Mouse (Mus musculus) liver, embryonic 14.5 days (tissue): ENCODE results near the gene Tmed9. TPM values are rescaled to one million over a fixed set of nuclear protein-coding genes. Genes with fewer than 3 reads are reported as not detected.

Experiments
- ATAC-seq: fragments of 200-750 bp; cut with Nextera tagmentation; 2 replicates; pipeline ENCODE4 v1.8.0; 2017; ENCODE audit warnings: moderate number of reproducible peaks, mild to moderate bottlenecking, moderate library complexity; ENCODE audit not compliant: insufficient read depth
- DNase-seq, 3 experiments: peaks; one replicate each; pipeline ENCODE4 v3.0.0-alpha.2; 2012 to 2013; ENCODE audit warnings: low read depth in 3 of 3, low spot score in 3 of 3
- H3K27ac ChIP-seq: fragments of 300-500 bp; sonication (generic); 2 replicates; pipeline ENCODE4 v1.5.1; 2014; ENCODE audit warnings: moderate library complexity, mild to moderate bottlenecking, control low read depth, inconsistent platforms
- H3K27me3 ChIP-seq: fragments of 300-500 bp; sonication (generic); 2 replicates; pipeline ENCODE4 v1.6.1; 2014; ENCODE audit warnings: mild to moderate bottlenecking, low read length, moderate library complexity; ENCODE audit not compliant: control insufficient read depth, insufficient read depth
- H3K36me3 ChIP-seq: fragments of 300-500 bp; sonication (generic); replicated peaks from 2 replicates; pipeline ENCODE4 v1.6.1; 2014; ENCODE audit warnings: low read depth; ENCODE audit not compliant: control insufficient read depth, insufficient read depth
- H3K4me1 ChIP-seq, 2 experiments: fragments of 200-500 bp in 1 of 2; fragments of 300-500 bp in 1 of 2; sonication (generic) in 1 of 2; replicated peaks; 2 replicates each; pipeline ENCODE4 v1.6.1; 2012 to 2014; ENCODE audit warnings: antibody characterized with exemption in 1 of 2, inconsistent platforms in 1 of 2, low read length in 1 of 2; ENCODE audit not compliant: control insufficient read depth in 2 of 2, insufficient read depth in 2 of 2
- H3K4me2 ChIP-seq: fragments of 300-500 bp; sonication (generic); 2 replicates; pipeline ENCODE4 v1.6.1; 2014; ENCODE audit warnings: low read depth, mild to moderate bottlenecking, control low read depth, moderate library complexity
- H3K4me3 ChIP-seq, 2 experiments: fragments of 200-500 bp in 1 of 2; fragments of 300-500 bp in 1 of 2; sonication (generic) in 1 of 2; 2 replicates each; pipeline ENCODE4 v1.5.1; 2012 to 2014; ENCODE audit warnings: low read depth in 2 of 2, low read length in 2 of 2, mild to moderate bottlenecking in 2 of 2, control low read depth in 1 of 2, inconsistent platforms in 1 of 2, moderate library complexity in 1 of 2; ENCODE audit not compliant: insufficient read depth in 1 of 2
- H3K9ac ChIP-seq: fragments of 300-500 bp; sonication (generic); replicated peaks from 2 replicates; pipeline ENCODE4 v1.6.1; 2014; ENCODE audit warnings: mild to moderate bottlenecking, control low read depth, moderate library complexity
- H3K9me3 ChIP-seq: fragments of 300-500 bp; sonication (generic); 2 replicates; pipeline ENCODE4 v1.6.1; 2016; ENCODE audit warnings: low read length, mixed read lengths; ENCODE audit not compliant: control insufficient read depth
- CTCF ChIP-seq: IDR thresholded peaks from 2 replicates; pipeline ENCODE4 v1.5.1; 2016; ENCODE audit warnings: antibody characterized with exemption, low read depth, control low read depth
- EP300 ChIP-seq: IDR thresholded peaks from 2 replicates; pipeline ENCODE4 v1.6.1; 2016; ENCODE audit warnings: antibody characterized with exemption, low read depth
- WGBS: fragments of 180-500 bp; shearing (Covaris S2); extraction: QIAGEN DNeasy Blood & Tissue Kit; methylation state at CpG from one replicate; pipeline ENCODE4 v1.1.7; 2014; ENCODE audit not compliant: insufficient replicate concordance; 5-methylcytosine and 5-hydroxymethylcytosine counted together
- polyA plus RNA-seq, 2 experiments: library from polyadenylated mRNA; depleted of rRNA in 1 of 2; stranded (reverse) in 1 of 2; unstranded in 1 of 2; fragments of >200 nt; fragmentation: Nextera tagmentation in 1 of 2; extraction: Ambion mirVana in 1 of 2; gene quantifications; 2 replicates each; pipeline versions ENCODE4 v1.2.1 to v1.2.3; 2012 to 2014

Tmed9 gene
- polyA plus RNA-seq, 2 experiments = 20.7 to 58.3 TPM

- Histone ChIP-seq H3K4me3 (no peak overlapping the region), H3K4me2 (no peak overlapping the region), H3K27ac (no peak overlapping the region), H3K9ac (no peak overlapping the region), H3K36me3 (no peaks in the 10 kb centered on the region), H3K4me1 (no peaks in the 10 kb centered on the region), H3K27me3 (no peaks in the 10 kb centered on the region), H3K9me3 (no peaks in the 10 kb centered on the region)
- ATAC-seq = no peak
- TF ChIP-seq CTCF (no peak), EP300 (no peak)
- 56% methylated on average over 10 of the region's 10 CpGs for WGBS
- no peak for DNase-seq
Observed at GRCm38 (mm10) chr13:55606899-55607623, 33.5 kb downstream of the Tmed9 start.

GRCm38 (mm10) chr13:55607624-55608006 is 34.1 kb downstream of the Tmed9 start:
- Histone ChIP-seq H3K4me2 (no peak overlapping the region), H3K9ac (no peak overlapping the region), H3K9me3 (no peaks in the 10 kb centered on the region), H3K27me3 (no peaks in the 10 kb centered on the region), H3K36me3 (no peaks in the 10 kb centered on the region), H3K4me3 (no peak overlapping the region), H3K27ac (no peak overlapping the region), H3K4me1 (no peaks in the 10 kb centered on the region)
- 75% methylated on average over 2 of the region's 2 CpGs for WGBS
- ATAC-seq = no peak
- TF ChIP-seq CTCF (no peak), EP300 (no peak)
- no peak for DNase-seq

GRCm38 (mm10) chr13:55611996-55612395 is 38.5 kb downstream of the Tmed9 start:
- H3K27me3 ChIP-seq = no peaks in the 10 kb centered on the region
- H3K4me1 ChIP-seq = no peaks in the 10 kb centered on the region
- no peak overlapping the region for H3K4me3 ChIP-seq
- no peak overlapping the region for H3K9ac ChIP-seq
- H3K36me3 ChIP-seq = no peaks in the 10 kb centered on the region
- DNase-seq (no peak), ATAC-seq (no peak)
- no peaks in the 10 kb centered on the region for H3K9me3 ChIP-seq
- no peak overlapping the region for H3K27ac ChIP-seq
- no peak for TF ChIP-seq EP300
- no peak for TF ChIP-seq CTCF
- no peak overlapping the region for H3K4me2 ChIP-seq
- 74% methylated on average over 7 of the region's 7 CpGs for WGBS

GRCm38 (mm10) chr13:55613471-55613870 is 39.9 kb downstream of the Tmed9 start:
- Histone ChIP-seq H3K4me1 (no peaks in the 10 kb centered on the region), H3K27ac (no peak overlapping the region), H3K9ac (no peak overlapping the region), H3K27me3 (no peaks in the 10 kb centered on the region), H3K4me3 (no peak overlapping the region), H3K4me2 (no peak overlapping the region), H3K9me3 (no peaks in the 10 kb centered on the region), H3K36me3 (no peaks in the 10 kb centered on the region)
- ATAC-seq = no peak
- 55% methylated on average over 5 of the region's 5 CpGs for WGBS
- no peak for DNase-seq
- TF ChIP-seq CTCF = no peak
- TF ChIP-seq EP300 = no peak

GRCm38 (mm10) chr13:55619328-55619727 is 45.8 kb downstream of the Tmed9 start:
- no peaks in the 10 kb centered on the region for H3K27me3 ChIP-seq
- TF ChIP-seq EP300 (no peak), CTCF (no peak)
- ATAC-seq (no peak), DNase-seq (no peak)
- no peak overlapping the region for H3K4me3 ChIP-seq
- H3K27ac ChIP-seq = no peak overlapping the region
- WGBS = 63% methylated on average over 4 of the region's 4 CpGs
- no peaks in the 10 kb centered on the region for H3K36me3 ChIP-seq
- H3K9ac ChIP-seq = no peak overlapping the region
- no peaks in the 10 kb centered on the region for H3K9me3 ChIP-seq
- no peak overlapping the region for H3K4me2 ChIP-seq
- peaks cover 11 to 13% of the 10 kb centered on the region in 2 experiments for H3K4me1 ChIP-seq
